Mouse (Mus musculus) natural killer cell, adult 2 months (primary cell): ENCODE results near the gene Grk3.

Source experiments
- DNase-seq, 2 experiments: peaks; one replicate each; pipeline ENCODE4 v3.0.0; 2022; ENCODE audit warnings: low spot score in 2 of 2

The Grk3 gene

DNA sequence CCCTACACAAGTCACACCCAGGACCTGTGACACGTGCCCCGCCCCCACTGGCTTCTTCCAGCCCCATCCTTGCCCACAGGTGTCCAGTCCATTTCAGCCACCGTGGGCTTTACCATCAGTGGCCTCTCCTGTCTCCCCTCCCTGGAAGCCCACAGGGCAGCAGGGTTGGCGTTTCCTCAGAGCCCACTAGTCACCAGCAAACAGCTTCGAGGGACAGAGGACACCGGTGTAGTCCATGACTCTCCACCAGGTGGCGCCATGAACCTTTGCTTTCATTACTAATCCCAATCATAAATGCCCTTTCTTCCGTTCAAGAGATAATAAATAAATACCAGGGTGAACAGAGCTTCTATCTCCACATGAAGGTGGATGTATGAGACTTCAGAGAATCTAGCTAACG is 144.9 kb downstream of the Grk3 start:
- peak; percentile 38 to 53 for DNase-seq

DNA sequence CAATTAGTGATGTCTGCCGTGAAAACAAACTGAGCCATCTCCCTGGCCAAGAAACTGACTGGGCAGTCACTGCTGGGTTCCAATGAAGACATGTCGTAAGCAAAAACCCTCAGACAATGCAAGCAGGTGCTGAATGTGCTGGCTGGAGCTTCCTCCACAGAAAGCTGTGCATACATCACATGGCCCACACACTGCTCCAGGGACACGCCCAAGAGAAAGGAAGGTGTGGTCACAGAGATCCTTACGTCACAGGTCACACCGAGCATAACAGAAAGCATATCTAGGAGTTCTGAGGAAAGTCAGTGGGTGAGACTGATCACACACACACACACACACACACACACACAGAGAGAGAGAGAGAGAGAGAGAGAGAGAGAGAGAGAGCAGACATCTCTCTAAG is 147.0 kb downstream of the Grk3 start:
- DNase-seq, result no peak

DNA sequence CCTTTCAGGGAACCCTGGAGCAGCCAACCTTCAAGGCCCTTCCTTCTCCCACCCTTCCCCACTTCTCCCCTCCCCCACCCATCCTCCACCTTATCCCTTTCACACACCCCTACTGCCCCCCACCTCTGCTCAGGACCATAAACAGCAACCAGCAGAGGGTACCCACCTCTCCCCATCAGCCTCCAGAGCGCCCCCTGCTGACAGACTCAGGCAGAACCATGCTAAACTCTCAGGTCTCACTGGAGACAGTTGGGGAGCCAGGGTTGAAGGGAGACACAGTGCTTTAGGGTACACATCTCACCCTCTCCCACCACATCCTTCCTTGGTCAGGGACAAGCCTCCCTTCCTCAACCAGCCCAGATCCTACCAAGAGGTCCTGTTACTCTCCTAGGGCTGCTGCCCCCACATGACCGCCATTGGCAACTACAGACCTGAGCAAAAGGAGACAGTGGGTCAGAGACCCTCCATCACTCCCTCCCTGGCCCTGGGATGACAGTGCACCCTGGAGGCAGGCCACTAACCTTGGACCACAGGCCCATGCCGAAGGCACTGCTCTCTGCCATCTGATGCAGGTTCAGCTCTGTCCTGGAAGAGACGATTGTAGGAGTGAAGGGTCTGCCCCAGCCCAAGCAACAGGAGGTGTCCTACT is 150.7 kb downstream of the Grk3 start:
- DNase-seq, result no peak
